In the genomic region with DNA sequence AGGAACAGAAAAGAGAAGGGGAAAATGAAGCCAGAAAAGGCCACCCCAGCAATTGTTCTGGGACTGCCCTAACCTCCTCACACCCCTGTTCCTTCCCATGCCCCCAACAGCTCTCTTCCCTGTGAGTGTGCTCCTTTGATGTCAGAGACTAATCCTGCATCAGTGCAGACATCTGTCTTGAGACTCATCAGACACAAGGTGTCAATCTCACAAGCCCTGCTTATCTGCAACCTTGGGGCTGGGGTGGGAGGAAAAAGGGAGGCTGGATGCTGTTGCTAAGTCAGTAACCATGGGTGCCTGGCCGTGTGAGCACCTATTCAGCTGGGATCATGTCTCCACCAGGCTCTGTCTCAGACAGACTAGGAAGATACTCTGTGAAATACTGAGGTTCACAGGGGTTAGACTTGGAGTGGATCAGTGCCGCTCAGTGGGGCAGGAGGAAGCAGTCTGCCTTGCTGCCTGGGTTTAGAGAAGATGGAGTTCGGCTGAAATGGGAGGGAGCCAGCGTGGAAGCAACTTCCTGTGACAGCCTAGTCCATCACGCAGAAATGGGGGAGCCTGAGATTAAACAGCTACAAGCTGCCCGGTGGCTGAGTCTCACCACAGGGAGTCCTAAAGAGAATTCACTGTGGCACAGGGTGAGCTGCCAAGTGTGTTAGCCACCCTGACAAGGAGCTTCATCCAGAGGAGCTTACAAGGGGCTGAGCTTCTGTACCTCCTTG, we compare ENCODE assay signal across 18 mouse cellular contexts. TPM values are rescaled to one million over a fixed set of nuclear protein-coding genes. Genes with fewer than 3 reads are reported as not detected.
DNase-seq lines count a peak whose midpoint lies in the region; ATAC-seq lines count a peak whose summit lies in the region.
"Had no signal": no experiment of that assay in that cellular context is flagged by ENCODE, and none has a peak within 500 bp of the region (broad histone marks: within the 10 kb centered on the region; RNA-seq: fewer than 3 reads in every experiment).

No protein-coding gene starts in this region.

- H3K4me2 ChIP-seq in heart, embryonic 16.5 days (ENCODE audit: low read depth, low read length): no peak overlapping the region
- H3K4me2 ChIP-seq in heart, embryonic 12.5 days: no peak overlapping the region
- H3K4me2 ChIP-seq in midbrain, embryonic 11.5 days: no peak overlapping the region
- H3K4me2 ChIP-seq in midbrain, embryonic 15.5 days: no peak overlapping the region
- H3K4me2 ChIP-seq in liver, embryonic 13.5 days: peak overlapping the region; percentile 8; the same call in 1 of the 2 replicates
- H3K4me2 ChIP-seq: embryonic facial prominence, embryonic 15.5 days; kidney, embryonic 15.5 days; neural tube, embryonic 13.5 days; stomach, embryonic 15.5 days had no signal

- peak overlapping the region; percentile 25; the same call in 1 of the 2 replicates for H3K27ac ChIP-seq in heart, embryonic 16.5 days (ENCODE audit: low read length)
- H3K27ac ChIP-seq in heart, embryonic 12.5 days (ENCODE audit: poor library complexity, severe bottlenecking): no peak overlapping the region; the same call in 1 of the 2 replicates
- no peak overlapping the region for H3K27ac ChIP-seq in midbrain, embryonic 11.5 days (ENCODE audit: low read depth, low read length)
- no peak overlapping the region for H3K27ac ChIP-seq in midbrain, embryonic 15.5 days
- no peak overlapping the region for H3K27ac ChIP-seq in liver, embryonic 13.5 days
- H3K27ac ChIP-seq: embryonic facial prominence, embryonic 15.5 days; kidney, embryonic 15.5 days; neural tube, embryonic 13.5 days; stomach, embryonic 15.5 days had no signal

- H3K9ac ChIP-seq in heart, embryonic 16.5 days (ENCODE audit: low read length): no peak overlapping the region
- H3K9ac ChIP-seq in heart, embryonic 12.5 days: no peak overlapping the region
- no peak overlapping the region for H3K9ac ChIP-seq in midbrain, embryonic 11.5 days (ENCODE audit: low read length)
- H3K9ac ChIP-seq in midbrain, embryonic 15.5 days: no peak overlapping the region
- no peak overlapping the region for H3K9ac ChIP-seq in liver, embryonic 13.5 days
- H3K9ac ChIP-seq: embryonic facial prominence, embryonic 15.5 days; kidney, embryonic 15.5 days; neural tube, embryonic 13.5 days; stomach, embryonic 15.5 days had no signal

- ATAC-seq in heart, embryonic 16.5 days (replicated peaks; ENCODE audit: extremely low read depth, insufficient read depth, low FRiP score): no peak
- ATAC-seq in heart, embryonic 12.5 days (ENCODE audit: insufficient number of reproducible peaks, low FRiP score): no peak
- no peak for ATAC-seq in midbrain, embryonic 11.5 days (ENCODE audit: low FRiP score)
- ATAC-seq in midbrain, embryonic 15.5 days (replicated peaks): no peak
- peak; percentile 66 for ATAC-seq in liver, embryonic 13.5 days (ENCODE audit: low read depth)
- ATAC-seq: inflammation-experienced regulatory T-cells, adult 6 months had no signal

- H3K4me3 ChIP-seq in heart, embryonic 16.5 days (ENCODE audit: low read length): no peak overlapping the region
- no peak overlapping the region for H3K4me3 ChIP-seq in heart, embryonic 12.5 days
- H3K4me3 ChIP-seq in midbrain, embryonic 11.5 days (ENCODE audit: low read depth, low read length): no peak overlapping the region
- no peak overlapping the region for H3K4me3 ChIP-seq in midbrain, embryonic 15.5 days
- H3K4me3 ChIP-seq in liver, embryonic 13.5 days (replicated peaks): no peak overlapping the region
- H3K4me3 ChIP-seq: embryonic facial prominence, embryonic 15.5 days; kidney, embryonic 15.5 days; neural tube, embryonic 13.5 days; stomach, embryonic 15.5 days had no signal

- H3K4me1 ChIP-seq in heart, embryonic 16.5 days (ENCODE audit: control insufficient read depth, insufficient read depth, low read length): peaks cover 42% of the 10 kb centered on the region
- H3K4me1 ChIP-seq in heart, embryonic 12.5 days (replicated peaks): peaks cover 62% of the 10 kb centered on the region
- H3K4me1 ChIP-seq in midbrain, embryonic 11.5 days (ENCODE audit: control insufficient read depth, insufficient read depth, low read length): no peaks in the 10 kb centered on the region; the same call in 1 of the 2 replicates
- H3K4me1 ChIP-seq in midbrain, embryonic 15.5 days: no peaks in the 10 kb centered on the region
- peaks cover 25% of the 10 kb centered on the region for H3K4me1 ChIP-seq in liver, embryonic 13.5 days (replicated peaks)
- H3K4me1 ChIP-seq: stomach, embryonic 15.5 days had no signal

- peak; percentile 78 for DNase-seq in midbrain, embryonic 11.5 days (ENCODE audit: low spot score, missing footprints)
- peak; percentile 56 for DNase-seq in liver, embryonic 13.5 days
- DNase-seq in lung, postnatal 25 days (ENCODE audit: low spot score): peak; percentile 25
- no peak for DNase-seq in MN1 (ENCODE audit: low spot score)
- no peak for DNase-seq in left cerebral cortex, adult 18-20 months (ENCODE audit: low spot score in 2 of 2)
- DNase-seq: adrenal gland, postnatal 36 days; cerebellum, adult 9-10 months; gastrocnemius, postnatal 36 days; heart, postnatal 10 days; thymus, postnatal 4 days had no signal

- no peaks in the 10 kb centered on the region for H3K9me3 ChIP-seq in heart, embryonic 16.5 days (replicated peaks; ENCODE audit: control insufficient read depth, low read length)
- no peaks in the 10 kb centered on the region for H3K9me3 ChIP-seq in heart, embryonic 12.5 days (replicated peaks)
- no peaks in the 10 kb centered on the region for H3K9me3 ChIP-seq in midbrain, embryonic 11.5 days (ENCODE audit: control insufficient read depth, low read length)
- no peaks in the 10 kb centered on the region for H3K9me3 ChIP-seq in midbrain, embryonic 15.5 days
- H3K9me3 ChIP-seq in liver, embryonic 13.5 days (replicated peaks): no peaks in the 10 kb centered on the region
- H3K9me3 ChIP-seq: embryonic facial prominence, embryonic 15.5 days; kidney, embryonic 15.5 days; neural tube, embryonic 13.5 days; stomach, embryonic 15.5 days had no signal

- H3K36me3 ChIP-seq in heart, embryonic 16.5 days (ENCODE audit: control insufficient read depth, insufficient read depth): no peaks in the 10 kb centered on the region
- no peaks in the 10 kb centered on the region for H3K36me3 ChIP-seq in heart, embryonic 12.5 days
- no peaks in the 10 kb centered on the region for H3K36me3 ChIP-seq in midbrain, embryonic 11.5 days (ENCODE audit: control insufficient read depth, insufficient read depth, low read length)
- no peaks in the 10 kb centered on the region for H3K36me3 ChIP-seq in midbrain, embryonic 15.5 days (replicated peaks)
- no peaks in the 10 kb centered on the region for H3K36me3 ChIP-seq in liver, embryonic 13.5 days
- H3K36me3 ChIP-seq: embryonic facial prominence, embryonic 15.5 days; kidney, embryonic 15.5 days; neural tube, embryonic 13.5 days; stomach, embryonic 15.5 days had no signal

- H3K27me3 ChIP-seq in heart, embryonic 16.5 days (ENCODE audit: control insufficient read depth, insufficient read depth, low read length): no peaks in the 10 kb centered on the region
- H3K27me3 ChIP-seq in heart, embryonic 12.5 days (replicated peaks): no peaks in the 10 kb centered on the region
- no peaks in the 10 kb centered on the region for H3K27me3 ChIP-seq in midbrain, embryonic 11.5 days (ENCODE audit: control insufficient read depth, insufficient read depth, low read length)
- no peaks in the 10 kb centered on the region for H3K27me3 ChIP-seq in midbrain, embryonic 15.5 days (replicated peaks)
- H3K27me3 ChIP-seq in liver, embryonic 13.5 days: peaks cover 32% of the 10 kb centered on the region
- H3K27me3 ChIP-seq: embryonic facial prominence, embryonic 15.5 days; kidney, embryonic 15.5 days; neural tube, embryonic 13.5 days; stomach, embryonic 15.5 days had no signal

- 40% methylated on average over 6 of the region's 6 CpGs for WGBS in heart, embryonic 16.5 days
- 27% methylated on average over 6 of the region's 6 CpGs for WGBS in heart, embryonic 12.5 days
- 38% methylated on average over 6 of the region's 6 CpGs for WGBS in midbrain, embryonic 11.5 days
- 37% methylated on average over 6 of the region's 6 CpGs for WGBS in midbrain, embryonic 15.5 days
- 29% methylated on average over 6 of the region's 6 CpGs for WGBS in liver, embryonic 13.5 days (ENCODE audit: insufficient replicate concordance)

RNA-seq across cellular contexts. Expression of a gene that starts 12.9 kb away (rescaled TPM):
- 168 and 183 TPM in 2 replicates for polyA plus RNA-seq in heart, embryonic 16.5 days (2015; fragmentation: Nextera tagmentation; extraction: Ambion mirVana)
- polyA plus RNA-seq in heart, embryonic 12.5 days (2016; fragmentation: Nextera tagmentation; extraction: Ambion mirVana): 64.7 and 65.3 TPM in 2 replicates
- 4.5 and 6.9 TPM in 2 replicates for polyA plus RNA-seq in midbrain, embryonic 11.5 days (2014; fragmentation: Nextera tagmentation; extraction: Ambion mirVana)
- polyA plus RNA-seq in midbrain, embryonic 15.5 days (2015; fragmentation: Nextera tagmentation; extraction: Ambion mirVana): 2.1 and 3.1 TPM in 2 replicates
- 3.0 and 3.6 TPM in 2 replicates for polyA plus RNA-seq in liver, embryonic 13.5 days (2015; fragmentation: Nextera tagmentation; extraction: Ambion mirVana)
- total RNA-seq in left cerebral cortex, adult 18-20 months (2021): 1 to 10 TPM; 1.7 to 2.3 TPM

Comparison
In these comparisons a context has a peak if more than half of its experiments do, and no peak if none do; other contexts are left out.
1. DNase-seq: peak in midbrain, embryonic 11.5 days (single experiment), liver, embryonic 13.5 days (single experiment) and lung, postnatal 25 days (single experiment); none in MN1 (single experiment) and left cerebral cortex, adult 18-20 months (0 of 2).